Mouse (Mus musculus): ENCODE measurements around the gene Cel.

DNA sequence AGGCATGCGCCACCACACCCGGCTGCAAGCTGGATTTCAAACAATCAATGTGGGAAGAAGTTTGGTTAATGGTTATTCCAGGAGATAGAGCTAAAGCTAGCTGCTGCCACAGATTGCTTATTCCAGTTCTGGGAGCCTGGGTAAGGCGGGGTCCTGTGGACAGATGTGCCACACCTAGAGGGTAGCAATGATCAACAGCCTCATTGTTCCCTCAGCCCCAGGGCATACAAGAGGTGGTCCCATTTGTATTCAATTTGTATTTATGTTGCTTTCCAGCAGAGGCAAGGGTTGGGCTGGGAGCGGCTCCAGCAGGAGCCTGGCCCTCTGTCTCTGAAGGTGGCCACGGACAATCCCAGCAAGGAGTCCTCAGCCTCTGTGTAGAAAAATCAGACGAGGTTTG, 56.9 kb downstream of the Cel start:
- no peak for TF ChIP-seq CTCF (IDR thresholded peaks at IDR 0.05; ENCODE audit: insufficient read depth, low read length)
- TF ChIP-seq POLR2A (IDR thresholded peaks at IDR 0.05; ENCODE audit: borderline replicate concordance, extremely low read depth, low read depth, low read length), result no peak
